Mouse (Mus musculus): ENCODE measurements around the gene Hid1. TPM values are rescaled to one million over a fixed set of nuclear protein-coding genes. Genes with fewer than 3 reads are reported as not detected.

Gene Hid1
- polyA plus RNA-seq, 1 experiment from 2014 or later = 21.0 TPM

- Histone ChIP-seq H3K9me3 (ENCODE audit: control insufficient read depth, low read depth, low read length) (no peaks in the 10 kb centered on the region), H3K27me3 (ENCODE audit: control insufficient read depth, insufficient read depth, low read length) (no peaks in the 10 kb centered on the region), H3K4me3 (ENCODE audit: low read depth, low read length) (no peak overlapping the region), H3K36me3 (ENCODE audit: control insufficient read depth, insufficient read depth, low read length) (no peaks in the 10 kb centered on the region), H3K4me2 (replicated peaks; ENCODE audit: low read depth, low read length) (no peak overlapping the region), H3K27ac (ENCODE audit: low read length) (no peak overlapping the region), H3K4me1 (ENCODE audit: control insufficient read depth, insufficient read depth, low read length) (peaks cover 14% of the 10 kb centered on the region; the same call in 1 of the 2 replicates), H3K9ac (replicated peaks; ENCODE audit: low read depth, low read length) (no peak overlapping the region)
- 78% methylated on average over 2 of the region's 2 CpGs for WGBS
- ATAC-seq (ENCODE audit: insufficient number of reproducible peaks, insufficient read depth, low FRiP score, low read depth) = no peak
Observed at GRCm38 (mm10) chr11:115341246-115341645, 26.3 kb downstream of the Hid1 start.

- Histone ChIP-seq H3K9ac (replicated peaks; ENCODE audit: low read depth, low read length) (no peak overlapping the region), H3K9me3 (ENCODE audit: control insufficient read depth, low read depth, low read length) (no peaks in the 10 kb centered on the region), H3K27ac (ENCODE audit: low read length) (no peak overlapping the region), H3K36me3 (ENCODE audit: control insufficient read depth, insufficient read depth, low read length) (no peaks in the 10 kb centered on the region), H3K4me3 (ENCODE audit: low read depth, low read length) (no peak overlapping the region), H3K4me1 (ENCODE audit: control insufficient read depth, insufficient read depth, low read length) (0 out of 2 replicates have a peak, but pooled peaks cover 4% of the 10 kb centered on the region), H3K27me3 (ENCODE audit: control insufficient read depth, insufficient read depth, low read length) (peaks cover 18% of the 10 kb centered on the region), H3K4me2 (replicated peaks; ENCODE audit: low read depth, low read length) (no peak overlapping the region)
- 45% methylated on average over 1 of the region's 1 CpGs for WGBS
- no peak for ATAC-seq (ENCODE audit: insufficient number of reproducible peaks, insufficient read depth, low FRiP score, low read depth)
Observed at GRCm38 (mm10) chr11:115337826-115338225, 29.7 kb downstream of the Hid1 start.

GRCm38 (mm10) chr11:115337350-115337749 lies 30.2 kb downstream of the Hid1 start:
- Histone ChIP-seq H3K36me3 (ENCODE audit: control insufficient read depth, insufficient read depth, low read length) (no peaks in the 10 kb centered on the region), H3K9me3 (ENCODE audit: control insufficient read depth, low read depth, low read length) (no peaks in the 10 kb centered on the region), H3K9ac (replicated peaks; ENCODE audit: low read depth, low read length) (no peak overlapping the region), H3K4me3 (ENCODE audit: low read depth, low read length) (no peak overlapping the region), H3K4me1 (ENCODE audit: control insufficient read depth, insufficient read depth, low read length) (0 out of 2 replicates have a peak, but pooled peaks cover 4% of the 10 kb centered on the region), H3K27me3 (ENCODE audit: control insufficient read depth, insufficient read depth, low read length) (peaks cover 22% of the 10 kb centered on the region), H3K27ac (ENCODE audit: low read length) (no peak overlapping the region), H3K4me2 (replicated peaks; ENCODE audit: low read depth, low read length) (no peak overlapping the region)
- 45% methylated on average over 3 of the region's 3 CpGs for WGBS
- no peak for ATAC-seq (ENCODE audit: insufficient number of reproducible peaks, insufficient read depth, low FRiP score, low read depth)

- Histone ChIP-seq H3K9me3 (ENCODE audit: control insufficient read depth, low read depth, low read length) (no peaks in the 10 kb centered on the region), H3K27ac (ENCODE audit: low read length) (no peak overlapping the region), H3K4me3 (ENCODE audit: low read depth, low read length) (no peak overlapping the region), H3K27me3 (ENCODE audit: control insufficient read depth, insufficient read depth, low read length) (peaks cover 22% of the 10 kb centered on the region), H3K4me1 (ENCODE audit: control insufficient read depth, insufficient read depth, low read length) (0 out of 2 replicates have a peak, but pooled peaks cover 4% of the 10 kb centered on the region), H3K9ac (replicated peaks; ENCODE audit: low read depth, low read length) (no peak overlapping the region), H3K4me2 (replicated peaks; ENCODE audit: low read depth, low read length) (no peak overlapping the region), H3K36me3 (ENCODE audit: control insufficient read depth, insufficient read depth, low read length) (no peaks in the 10 kb centered on the region)
- ATAC-seq (ENCODE audit: insufficient number of reproducible peaks, insufficient read depth, low FRiP score, low read depth) = no peak
- WGBS = 16% methylated on average over 6 of the region's 6 CpGs
Observed at GRCm38 (mm10) chr11:115336115-115336514, 31.4 kb downstream of the Hid1 start.

GRCm38 (mm10) chr11:115335223-115335622 lies 32.3 kb downstream of the Hid1 start:
- Histone ChIP-seq H3K36me3 (ENCODE audit: control insufficient read depth, insufficient read depth, low read length) (no peaks in the 10 kb centered on the region), H3K27ac (ENCODE audit: low read length) (no peak overlapping the region), H3K4me1 (ENCODE audit: control insufficient read depth, insufficient read depth, low read length) (0 out of 2 replicates have a peak, but pooled peaks cover 4% of the 10 kb centered on the region), H3K4me2 (replicated peaks; ENCODE audit: low read depth, low read length) (no peak overlapping the region), H3K9ac (replicated peaks; ENCODE audit: low read depth, low read length) (no peak overlapping the region), H3K9me3 (ENCODE audit: control insufficient read depth, low read depth, low read length) (no peaks in the 10 kb centered on the region), H3K27me3 (ENCODE audit: control insufficient read depth, insufficient read depth, low read length) (peaks cover 22% of the 10 kb centered on the region), H3K4me3 (ENCODE audit: low read depth, low read length) (no peak overlapping the region)
- WGBS = 46% methylated on average over 12 of the region's 12 CpGs
- no peak for ATAC-seq (ENCODE audit: insufficient number of reproducible peaks, insufficient read depth, low FRiP score, low read depth)

GRCm38 (mm10) chr11:115334531-115334930 lies 33.0 kb downstream of the Hid1 start, which contains the start of gene Otop3:
Otop3 (plus strand) TSS chr11:115334731.
- peak; percentile 67; the same call in 1 of the 2 replicates for ATAC-seq (ENCODE audit: insufficient number of reproducible peaks, insufficient read depth, low FRiP score, low read depth)
- no peak within 1 kb of the TSS for H3K27ac ChIP-seq (ENCODE audit: low read length)
- WGBS = 4% methylated on average over 29 of the region's 29 CpGs
- H3K9me3 ChIP-seq (ENCODE audit: control insufficient read depth, low read depth, low read length) = no peaks in the 10 kb centered on the region
- 0 out of 2 replicates have a peak within 1 kb of the TSS, but pooled peaks have one; percentile 6 for H3K4me3 ChIP-seq (ENCODE audit: low read depth, low read length)
- no peak within 1 kb of the TSS for H3K9ac ChIP-seq (replicated peaks; ENCODE audit: low read depth, low read length)
- peaks cover 22% of the 10 kb centered on the region for H3K27me3 ChIP-seq (ENCODE audit: control insufficient read depth, insufficient read depth, low read length)
- H3K4me2 ChIP-seq (replicated peaks; ENCODE audit: low read depth, low read length) = peak within 1 kb of the TSS; percentile 31
- no peaks in the 10 kb centered on the region for H3K36me3 ChIP-seq (ENCODE audit: control insufficient read depth, insufficient read depth, low read length)
- H3K4me1 ChIP-seq (ENCODE audit: control insufficient read depth, insufficient read depth, low read length) = 0 out of 2 replicates have a peak, but pooled peaks cover 4% of the 10 kb centered on the region

GRCm38 (mm10) chr11:115329339-115329738 lies 38.2 kb downstream of the Hid1 start:
- Histone ChIP-seq H3K27ac (ENCODE audit: low read length) (no peak overlapping the region), H3K4me1 (ENCODE audit: control insufficient read depth, insufficient read depth, low read length) (0 out of 2 replicates have a peak, but pooled peaks cover under 1% of the 10 kb centered on the region), H3K27me3 (ENCODE audit: control insufficient read depth, insufficient read depth, low read length) (peaks cover 5% of the 10 kb centered on the region; the same call in 1 of the 2 replicates), H3K4me3 (ENCODE audit: low read depth, low read length) (no peak overlapping the region), H3K9ac (replicated peaks; ENCODE audit: low read depth, low read length) (no peak overlapping the region), H3K9me3 (ENCODE audit: control insufficient read depth, low read depth, low read length) (no peaks in the 10 kb centered on the region), H3K36me3 (ENCODE audit: control insufficient read depth, insufficient read depth, low read length) (no peaks in the 10 kb centered on the region), H3K4me2 (replicated peaks; ENCODE audit: low read depth, low read length) (no peak overlapping the region)
- WGBS = 77% methylated on average over 15 of the region's 15 CpGs
- no peak for ATAC-seq (ENCODE audit: insufficient number of reproducible peaks, insufficient read depth, low FRiP score, low read depth)

- Histone ChIP-seq H3K4me1 (ENCODE audit: control insufficient read depth, insufficient read depth, low read length) (0 out of 2 replicates have a peak, but pooled peaks cover 4% of the 10 kb centered on the region), H3K27me3 (ENCODE audit: control insufficient read depth, insufficient read depth, low read length) (peaks cover 23% of the 10 kb centered on the region), H3K36me3 (ENCODE audit: control insufficient read depth, insufficient read depth, low read length) (no peaks in the 10 kb centered on the region), H3K9ac (replicated peaks; ENCODE audit: low read depth, low read length) (no peak overlapping the region), H3K4me2 (replicated peaks; ENCODE audit: low read depth, low read length) (no peak overlapping the region), H3K9me3 (ENCODE audit: control insufficient read depth, low read depth, low read length) (no peaks in the 10 kb centered on the region), H3K4me3 (ENCODE audit: low read depth, low read length) (no peak overlapping the region), H3K27ac (ENCODE audit: low read length) (no peak overlapping the region)
- no peak for ATAC-seq (ENCODE audit: insufficient number of reproducible peaks, insufficient read depth, low FRiP score, low read depth)
- 51% methylated on average over 7 of the region's 7 CpGs for WGBS
Observed at GRCm38 (mm10) chr11:115326730-115327129, 40.8 kb downstream of the Hid1 start.

- no peak overlapping the region for H3K4me2 ChIP-seq (replicated peaks; ENCODE audit: low read depth, low read length)
- no peak overlapping the region for H3K9ac ChIP-seq (replicated peaks; ENCODE audit: low read depth, low read length)
- H3K27me3 ChIP-seq (ENCODE audit: control insufficient read depth, insufficient read depth, low read length) = peaks cover 55% of the 10 kb centered on the region
- no peak overlapping the region for H3K27ac ChIP-seq (ENCODE audit: low read length)
- H3K4me3 ChIP-seq (ENCODE audit: low read depth, low read length) = no peak overlapping the region
- no peaks in the 10 kb centered on the region for H3K36me3 ChIP-seq (ENCODE audit: control insufficient read depth, insufficient read depth, low read length)
- no peaks in the 10 kb centered on the region for H3K9me3 ChIP-seq (ENCODE audit: control insufficient read depth, low read depth, low read length)
- H3K4me1 ChIP-seq (ENCODE audit: control insufficient read depth, insufficient read depth, low read length) = 0 out of 2 replicates have a peak, but pooled peaks cover 4% of the 10 kb centered on the region
- 14% methylated on average over 32 of the region's 32 CpGs for WGBS
- ATAC-seq (ENCODE audit: insufficient number of reproducible peaks, insufficient read depth, low FRiP score, low read depth) = no peak
Observed at GRCm38 (mm10) chr11:115323354-115323753, 44.2 kb downstream of the Hid1 start.

Data from stomach, embryonic 14.5 days (tissue).